Mouse (Mus musculus) neutrophil, adult 65 days (primary cell): ENCODE measurements around the gene Slc22a18. TPM values are rescaled to one million over a fixed set of nuclear protein-coding genes. Genes with fewer than 3 reads are reported as not detected.

Experiments used
- total RNA-seq: library from RNA; stranded (reverse); gene quantifications from 2 replicates; pipeline ENCODE4 v1.2.4, GENCODE M21; 2023

Slc22a18 gene
- total RNA-seq = 0.66 and 1.2 TPM in 2 replicates

GRCm38 (mm10) chr7:143473347-143474101 is at the start of gene Slc22a18:
Slc22a18 (plus strand) TSS chr7:143473736.

GRCm38 (mm10) chr7:143460874-143461273 is 12.7 kb upstream of the Slc22a18 start, which contains the start of gene Cdkn1c:
Cdkn1c (minus strand) TSS chr7:143461050.

GRCm38 (mm10) chr7:143502418-143503200 is 29.1 kb downstream of the Slc22a18 start, which contains the start of gene Phlda2:
Phlda2 (minus strand) TSS chr7:143503150.

Other genes with a start within 250 kb of the Slc22a18 start
- 0.59 TPM in 1 of 2 replicates, not detected in the other for gene Cdkn1c, start 12.7 kb upstream of the Slc22a18 start, total RNA-seq
- not detected in 2 replicates for gene Phlda2, start 29.4 kb downstream of the Slc22a18 start, total RNA-seq
- gene Nap1l4, start 75.4 kb downstream of the Slc22a18 start, total RNA-seq = 105 and 152 TPM in 2 replicates
- gene Cars, start 126.4 kb downstream of the Slc22a18 start, total RNA-seq = 39.7 and 42.9 TPM in 2 replicates
- 7.9 and 10.2 TPM in 2 replicates for gene Tnfrsf26, start 155.0 kb downstream of the Slc22a18 start, total RNA-seq
- gene Tnfrsf22, start 175.9 kb downstream of the Slc22a18 start, total RNA-seq = 1.0 and 1.4 TPM in 2 replicates
- gene Tnfrsf23, start 212.1 kb downstream of the Slc22a18 start, total RNA-seq = 10.8 and 12.3 TPM in 2 replicates